Mouse (Mus musculus) spleen, postnatal 10 days (tissue): ENCODE measurements around the gene Thrb.
A peak's percentile ranks its signal among the peaks of the same experiment; 100 is the strongest.

Source experiments
- DNase-seq, 2 experiments: peaks; one replicate each; pipeline ENCODE4 v3.0.0; 2021 to 2022; ENCODE audit warnings: low spot score in 2 of 2

The Thrb gene

DNA sequence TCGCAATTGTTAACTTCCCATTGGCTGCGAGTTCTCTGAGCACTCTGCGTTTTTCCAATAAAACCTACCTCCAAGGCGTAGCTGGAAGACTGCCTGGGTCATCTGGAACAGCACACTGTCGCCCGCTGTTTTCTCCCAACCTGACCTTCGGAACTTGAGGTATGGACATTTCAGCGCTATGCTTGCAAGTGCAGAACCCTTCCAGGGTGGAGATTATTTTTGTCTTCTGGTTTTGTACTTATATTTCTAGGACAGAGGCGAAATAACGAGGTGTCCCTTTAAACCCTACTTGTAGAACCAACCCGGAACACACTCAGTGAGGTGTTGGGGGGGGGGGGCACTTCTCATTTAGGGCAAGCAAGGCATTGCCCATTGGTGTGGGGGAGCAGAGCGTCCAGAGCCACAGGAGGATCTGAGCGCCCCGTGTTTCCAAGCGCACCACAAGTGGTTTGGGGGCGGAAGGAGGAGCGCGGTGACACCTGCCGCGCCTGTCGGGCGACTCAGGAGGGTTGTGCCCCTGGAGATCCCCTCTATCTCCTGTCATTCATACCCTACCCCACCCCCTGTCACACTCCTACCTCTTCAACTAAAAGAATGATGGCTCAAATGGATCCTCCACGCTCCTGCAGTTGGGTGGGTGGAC, at the start of gene Thrb:
Gene Thrb (plus strand): TSS at position 576 of the 643 bp plus-strand sequence.
- peak in 1 of 2 experiments; percentile 20 for DNase-seq

DNA sequence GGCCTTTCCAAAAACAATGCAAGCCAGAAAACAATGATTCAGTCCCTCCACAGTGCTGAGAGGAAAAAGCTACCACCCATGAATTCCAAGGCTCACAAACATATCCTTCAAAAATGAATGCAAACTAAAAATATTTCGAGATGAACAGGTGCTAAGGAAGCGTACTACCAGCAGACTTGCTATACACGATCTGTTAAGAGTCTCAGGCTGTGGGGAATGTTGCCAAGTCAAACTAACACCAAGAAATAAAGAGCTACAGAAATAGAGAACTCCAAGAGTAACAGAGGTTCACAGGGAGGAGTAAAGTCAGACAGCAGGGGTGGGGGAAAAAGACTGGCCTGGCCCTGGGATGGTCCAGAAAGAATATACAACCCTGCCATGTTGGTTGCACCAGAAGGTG, 38.4 kb upstream of the Thrb start:
- no peak for DNase-seq

DNA sequence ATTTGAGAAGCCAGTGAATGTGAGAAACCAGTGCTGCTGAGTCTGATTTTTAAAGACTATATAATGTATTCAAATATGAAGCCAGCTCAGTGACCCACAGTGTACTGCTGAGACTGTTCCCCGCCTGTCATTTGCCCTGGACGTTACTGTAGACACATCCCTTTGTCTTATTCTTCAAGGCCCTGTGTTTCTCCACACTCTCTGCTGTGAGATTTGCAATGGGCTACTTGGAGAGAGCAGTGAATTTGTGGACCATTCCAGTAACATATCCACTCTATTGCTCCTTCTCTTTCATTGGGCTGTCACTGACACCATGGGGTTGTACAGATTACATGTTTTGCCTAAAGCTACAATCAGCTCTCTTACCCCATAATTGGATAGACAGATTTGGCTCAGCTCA, 36.1 kb upstream of the Thrb start:
- no peak for DNase-seq

DNA sequence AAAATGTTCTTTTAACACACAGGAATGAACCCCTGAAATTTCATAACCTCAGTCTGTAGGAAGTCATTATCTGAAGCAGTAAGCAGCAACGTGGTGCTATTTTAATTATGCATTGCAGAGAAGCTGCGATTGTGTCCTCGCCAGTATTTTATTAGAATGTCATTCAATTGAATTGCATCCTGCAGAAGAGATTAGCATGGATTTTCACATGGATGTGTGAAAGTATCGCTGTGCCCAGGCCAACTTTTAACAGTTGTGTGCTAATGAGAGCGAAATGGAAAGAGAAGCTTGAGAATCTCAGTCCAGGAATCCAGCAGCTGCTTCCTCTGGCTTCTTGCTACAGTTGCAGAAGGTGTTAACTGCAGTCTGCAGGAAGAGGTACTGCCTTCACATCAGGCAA, 30.8 kb upstream of the Thrb start:
- DNase-seq = no peak

DNA sequence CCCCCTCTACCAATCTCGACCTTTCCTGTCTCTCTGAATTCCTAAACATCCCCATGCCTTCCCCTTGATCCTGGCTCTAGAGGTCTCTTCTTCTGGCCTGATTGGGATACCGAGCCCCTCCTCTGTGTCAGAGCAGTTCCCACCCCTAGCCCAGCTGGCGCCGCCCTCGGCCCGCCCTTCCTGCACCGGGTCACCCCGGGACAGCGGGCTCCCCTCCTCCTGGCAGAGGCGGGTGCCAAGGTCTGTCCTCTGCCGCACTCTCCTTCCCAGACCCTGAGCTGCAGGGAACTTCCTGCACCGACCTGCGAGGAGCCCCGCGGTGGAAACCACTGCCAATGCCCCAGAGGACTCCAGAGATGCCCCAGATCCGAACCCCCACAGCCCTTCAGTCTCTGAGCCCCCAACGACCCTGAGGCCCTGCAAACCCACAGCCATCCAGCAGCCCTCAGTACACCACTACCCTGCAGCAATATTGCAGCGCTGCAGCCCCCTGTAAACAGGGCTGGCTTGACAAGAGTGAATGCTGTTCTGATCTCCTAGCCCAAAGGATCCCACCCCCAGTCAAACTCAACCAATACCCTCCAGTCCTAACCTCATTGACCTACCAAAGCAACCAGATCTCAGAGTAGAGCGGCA, 27.1 kb upstream of the Thrb start:
- no peak for DNase-seq

DNA sequence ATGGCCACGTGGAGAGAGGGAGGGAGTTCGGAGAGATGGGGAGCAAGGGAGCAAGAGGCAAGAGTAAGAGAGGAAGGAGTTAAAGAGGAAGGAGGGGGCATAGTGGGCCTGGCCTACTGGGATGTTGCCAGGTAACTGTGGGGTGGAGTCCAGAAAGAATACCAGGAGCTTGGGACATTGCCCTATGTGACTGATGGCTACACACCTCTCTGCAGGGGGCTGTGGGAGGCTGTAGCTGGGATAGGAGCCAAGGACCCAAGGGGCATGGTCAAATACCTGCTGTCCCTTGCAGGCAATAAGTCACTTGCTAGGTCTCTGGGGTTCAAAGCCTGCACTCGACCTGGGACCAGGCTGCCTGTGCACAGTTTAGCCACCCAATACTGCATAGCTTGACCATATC, 23.1 kb upstream of the Thrb start:
- no peak for DNase-seq

DNA sequence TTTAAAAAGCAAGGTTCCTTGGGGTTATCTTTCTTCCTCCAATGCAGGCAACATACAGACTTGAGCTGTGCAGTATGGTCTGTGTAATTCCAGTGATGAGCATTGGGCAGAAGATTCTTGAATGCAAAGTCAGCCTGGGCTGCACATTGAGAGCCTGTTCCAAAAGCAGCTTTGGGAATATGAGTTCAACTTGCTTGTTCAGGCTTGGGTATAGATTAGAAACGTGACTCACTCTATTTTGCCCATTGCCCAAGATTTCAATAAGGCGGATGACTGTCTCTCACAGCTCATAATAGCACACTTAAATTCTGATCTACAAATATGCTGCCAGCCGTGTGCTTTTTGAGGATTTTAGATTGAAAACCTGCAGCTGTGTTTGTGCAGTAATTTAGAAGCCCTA, 18.3 kb upstream of the Thrb start:
- no peak for DNase-seq

DNA sequence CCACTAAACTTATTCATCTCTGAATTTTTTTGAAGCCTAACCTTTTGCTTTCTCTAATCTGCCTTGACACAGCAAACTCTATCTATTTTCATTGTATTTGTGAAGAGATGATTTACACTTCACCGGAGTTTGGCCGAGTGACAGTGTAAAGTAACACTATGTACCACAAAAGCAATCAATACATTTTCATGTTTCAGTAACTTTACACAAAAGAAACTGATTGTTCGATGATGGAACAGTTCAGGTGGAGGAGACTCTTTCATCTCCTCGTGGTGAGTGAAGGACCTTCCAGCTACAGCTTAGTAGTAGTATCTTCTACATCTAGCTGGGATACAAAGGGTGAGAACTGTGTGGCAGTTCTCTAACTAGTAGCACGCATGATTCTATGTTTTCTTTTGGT, 5.0 kb upstream of the Thrb start:
- DNase-seq = no peak

DNA sequence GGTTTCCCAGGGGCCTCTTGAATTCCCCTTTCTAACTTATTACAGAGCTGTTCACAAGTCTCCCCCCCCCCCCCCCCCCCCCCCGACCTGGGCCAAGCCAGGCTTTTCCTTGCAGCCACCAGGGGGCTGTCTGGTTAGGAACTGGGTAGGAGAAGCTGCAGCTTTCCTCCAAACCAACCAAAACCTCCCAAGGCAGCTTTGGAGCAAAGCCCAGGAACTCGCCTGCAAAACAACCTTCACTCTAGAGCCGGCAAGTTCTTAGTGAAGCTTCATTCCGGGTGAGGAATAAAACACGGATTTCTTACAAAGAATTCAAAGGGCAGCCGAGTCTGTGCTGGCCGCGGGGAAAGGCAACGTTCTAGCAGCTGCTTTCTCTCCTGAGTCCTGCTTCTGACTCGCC, 1.0 kb upstream of the Thrb start:
- DNase-seq = peak; percentile 7 to 60

DNA sequence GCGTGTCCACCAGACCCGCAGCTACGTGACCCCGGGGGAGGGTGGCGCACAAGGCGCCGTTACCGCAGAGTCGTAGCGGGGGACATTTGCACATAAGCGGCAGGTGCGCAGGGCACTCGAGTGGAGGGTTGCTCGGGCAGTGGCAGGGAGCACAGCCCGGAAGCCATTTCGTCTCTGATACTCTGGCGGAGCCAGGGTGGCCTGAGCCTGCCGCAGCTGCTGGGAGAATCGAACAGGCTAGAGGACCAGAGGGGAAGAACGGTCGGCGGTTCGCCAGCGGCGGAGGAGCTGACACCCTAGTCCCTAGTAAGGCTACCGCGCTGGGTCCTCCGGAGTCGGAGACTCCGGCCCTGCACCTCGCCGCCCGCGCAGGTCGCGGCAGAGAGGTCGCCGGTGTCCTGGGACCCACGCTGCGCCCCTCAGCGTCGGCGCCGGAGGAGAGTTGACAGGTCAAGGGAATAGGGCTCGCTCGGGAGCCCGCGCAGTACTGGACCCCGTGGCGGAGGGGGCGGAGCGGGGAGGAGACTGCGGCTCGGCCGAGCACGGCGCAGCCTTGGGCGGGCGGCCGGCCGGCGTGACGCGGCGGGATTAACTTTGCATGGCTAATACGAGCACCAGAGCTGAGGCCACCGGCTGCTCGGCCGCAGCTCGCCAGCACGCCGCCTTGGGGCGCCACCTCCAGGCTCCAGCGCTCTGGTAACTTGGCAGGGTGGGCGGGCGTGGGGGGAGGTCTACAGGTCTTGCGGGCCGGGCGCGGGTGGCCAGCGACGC, 453 bp downstream of the Thrb start:
- DNase-seq = peak; percentile 11 to 44

DNA sequence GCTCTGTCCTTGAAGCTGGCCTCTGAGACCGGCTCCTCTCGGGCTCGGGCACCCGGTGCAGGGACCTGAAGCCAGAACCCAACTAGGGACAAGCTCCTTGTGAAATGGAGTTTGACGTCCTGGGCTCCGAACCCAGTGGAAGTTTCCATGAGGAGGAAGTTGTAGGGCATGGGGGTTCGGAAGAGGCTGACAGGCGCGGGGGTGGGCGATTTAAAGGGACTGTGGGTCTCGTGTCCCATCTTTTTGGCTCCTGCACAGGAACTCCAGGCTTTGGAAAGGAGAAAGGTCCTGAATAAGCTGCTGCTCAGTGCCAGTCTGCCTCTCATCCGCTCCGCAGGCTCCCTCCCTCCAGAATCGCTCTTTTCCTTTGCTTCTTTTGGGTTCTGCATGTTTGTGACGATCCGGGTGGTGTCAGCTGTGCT, 1.1 kb downstream of the Thrb start:
- DNase-seq = peak; percentile 3 to 15

DNA sequence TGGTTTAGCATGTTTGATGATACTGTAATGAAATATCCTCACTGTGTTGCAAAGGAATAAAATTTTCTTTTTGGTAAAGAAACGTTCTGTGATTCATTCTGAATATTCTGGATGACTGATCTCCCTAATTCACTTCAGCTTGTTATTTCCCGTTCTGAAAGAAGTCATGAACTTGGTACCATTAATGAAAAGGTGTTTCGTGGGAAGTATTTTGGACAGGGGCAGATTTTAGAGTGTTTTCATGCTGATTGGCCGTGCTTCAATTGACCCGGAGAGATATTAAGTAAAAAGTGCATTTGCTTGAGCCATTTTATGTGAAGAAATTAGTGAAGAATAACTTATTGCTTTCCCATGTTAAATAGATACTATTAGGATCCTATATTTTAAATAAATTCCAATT, 2.0 kb downstream of the Thrb start:
- no peak for DNase-seq

DNA sequence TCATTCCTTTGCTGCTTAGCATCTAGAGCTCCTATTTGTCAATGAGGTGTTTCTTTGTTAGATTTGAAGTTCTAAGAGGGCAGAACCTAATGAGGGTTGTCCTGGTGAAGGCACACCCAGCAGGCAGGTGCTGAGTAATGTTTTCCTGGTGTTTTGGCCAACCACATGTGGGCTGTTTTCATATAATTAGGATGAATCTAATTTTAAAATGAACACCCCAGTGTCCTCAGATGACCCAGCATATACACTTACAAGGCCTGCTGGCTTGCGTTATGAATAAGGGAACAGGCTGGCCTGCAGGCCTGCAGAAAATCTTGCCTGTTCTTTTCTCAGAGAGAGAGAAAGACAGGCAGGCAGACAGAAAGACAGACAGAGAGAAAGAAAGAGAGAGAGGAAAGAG, 14.3 kb downstream of the Thrb start:
- DNase-seq = no peak

DNA sequence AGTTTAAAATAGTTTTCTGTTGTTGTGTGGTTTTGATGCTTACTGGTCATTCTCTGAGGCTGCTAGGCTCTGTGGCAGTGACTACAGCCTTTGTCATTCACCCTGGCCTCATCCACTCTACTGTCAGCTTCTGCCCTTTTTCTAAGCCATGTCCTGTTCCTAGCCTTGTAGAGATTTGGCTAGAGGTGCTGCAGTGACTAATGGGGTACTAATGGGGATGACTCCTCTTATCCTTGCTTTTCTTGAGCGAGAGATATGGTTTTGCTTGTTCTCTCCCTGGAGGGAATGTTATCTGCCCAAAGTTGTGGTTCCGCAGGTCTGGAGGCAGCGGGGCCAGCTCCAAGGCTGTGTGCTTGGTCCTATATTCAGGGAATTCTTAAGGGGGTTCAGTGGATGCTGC, 15.2 kb downstream of the Thrb start:
- no peak for DNase-seq

DNA sequence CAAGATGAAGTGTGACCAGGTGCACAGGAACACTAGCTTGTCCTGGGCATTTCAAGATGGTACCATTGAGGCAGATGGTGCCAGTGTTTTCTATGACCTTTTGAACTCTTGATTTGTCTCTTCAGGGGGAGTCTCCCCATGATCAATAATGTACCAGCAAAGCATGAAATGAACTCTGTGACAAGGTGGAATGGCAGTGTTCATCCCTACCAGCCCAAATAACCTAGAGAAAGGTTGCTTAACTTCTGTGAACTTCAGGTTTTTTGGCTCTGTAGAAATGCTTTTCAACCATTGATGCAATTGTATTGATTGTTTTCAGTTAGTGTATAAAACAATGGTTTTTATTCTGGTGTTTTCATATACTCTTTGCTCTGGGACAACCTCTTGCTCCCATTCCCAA, 21.4 kb downstream of the Thrb start:
- no peak for DNase-seq

DNA sequence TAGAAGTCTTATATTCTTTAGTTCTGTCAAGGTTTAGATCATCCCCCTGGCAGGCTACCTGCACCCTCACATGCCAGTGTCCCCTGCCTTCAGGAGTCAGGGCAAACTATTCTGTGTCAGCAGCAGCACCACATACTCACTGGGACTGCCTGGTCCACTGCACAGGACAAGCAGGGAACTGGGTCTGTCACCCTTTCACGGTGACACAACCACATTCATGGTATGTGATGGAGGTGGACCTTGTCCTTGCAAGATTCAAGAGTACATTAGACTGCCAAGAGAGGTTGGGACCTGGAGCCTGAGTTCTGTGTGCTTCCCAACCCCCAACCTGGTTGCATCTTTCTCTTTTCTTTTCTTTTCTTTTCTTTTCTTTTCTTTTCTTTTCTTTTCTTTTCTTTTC, 24.8 kb downstream of the Thrb start:
- no peak for DNase-seq

DNA sequence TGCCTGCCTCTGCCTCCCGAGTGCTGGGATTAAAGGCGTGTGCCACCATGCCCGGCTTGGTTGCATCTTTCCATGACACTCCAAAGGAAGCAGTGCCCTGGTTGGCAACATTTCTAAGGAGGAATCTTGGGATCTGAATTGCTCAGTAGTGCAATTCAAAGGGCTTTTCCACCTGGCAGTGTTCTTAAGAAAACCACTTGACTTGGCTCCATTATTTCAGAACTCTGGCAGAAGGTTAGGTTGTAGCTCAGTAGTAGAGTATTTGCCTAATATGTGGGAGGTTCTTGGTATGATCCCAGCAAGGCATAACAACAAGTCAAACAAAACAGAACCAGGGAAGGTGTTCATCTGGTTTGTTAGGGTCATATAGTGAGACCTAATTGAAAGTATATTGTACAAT, 25.4 kb downstream of the Thrb start:
- no peak for DNase-seq

DNA sequence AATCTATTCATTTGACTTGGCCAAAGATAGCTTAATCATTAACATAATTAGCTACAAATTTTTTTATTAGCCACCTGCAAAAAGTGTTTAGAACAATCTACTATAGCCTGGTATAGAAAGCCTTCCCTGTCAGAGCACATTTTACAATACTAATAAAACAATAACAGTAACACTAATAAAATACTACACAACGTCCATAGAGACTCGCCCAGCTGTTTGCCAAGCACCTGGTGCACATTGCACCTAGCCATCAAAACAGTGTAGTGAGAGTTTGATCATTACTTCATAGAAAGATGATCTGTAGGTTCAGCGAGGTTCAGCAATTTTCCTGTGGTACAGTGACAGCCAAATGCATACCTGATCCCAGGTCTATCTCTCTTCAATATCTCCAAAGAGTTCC, 26.9 kb downstream of the Thrb start:
- DNase-seq = no peak

DNA sequence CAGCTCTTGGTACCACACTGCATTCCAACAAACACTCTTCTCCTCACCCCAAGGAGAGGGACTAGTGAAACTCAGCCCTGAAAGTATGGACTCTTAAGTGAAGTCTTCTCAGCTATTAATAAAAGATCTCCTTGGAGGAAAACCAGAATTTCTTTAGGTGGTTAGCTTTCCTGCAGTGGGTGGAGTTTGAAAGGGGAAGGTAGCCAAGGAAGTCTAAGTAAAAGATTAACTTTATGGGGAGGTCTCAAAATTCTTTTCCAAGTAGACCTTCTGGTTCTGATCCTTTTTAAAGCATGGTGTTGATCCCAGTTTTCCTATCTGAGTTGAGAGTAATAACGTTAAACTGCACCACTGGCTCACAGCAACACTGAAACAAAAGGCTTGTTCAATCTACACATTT, 31.2 kb downstream of the Thrb start:
- no peak for DNase-seq

DNA sequence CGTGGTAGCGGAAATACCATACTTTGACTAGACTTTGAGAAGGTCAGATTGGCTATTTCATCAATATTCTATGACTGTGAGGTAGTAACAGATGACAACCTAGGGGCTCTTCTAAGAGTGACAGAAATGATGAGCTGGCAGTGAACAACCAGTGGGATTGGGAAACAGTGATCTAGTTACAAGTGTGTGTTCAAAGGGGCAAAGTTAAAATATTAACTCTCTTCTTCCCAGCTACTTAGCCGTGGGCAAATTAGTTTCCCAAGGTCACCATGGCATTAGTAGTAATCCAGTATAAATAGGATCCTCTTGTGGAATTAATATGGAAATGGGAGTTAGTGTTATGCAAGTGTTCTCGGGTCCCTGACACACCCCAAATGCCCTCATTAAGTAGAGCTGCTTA, 35.5 kb downstream of the Thrb start:
- no peak for DNase-seq

DNA sequence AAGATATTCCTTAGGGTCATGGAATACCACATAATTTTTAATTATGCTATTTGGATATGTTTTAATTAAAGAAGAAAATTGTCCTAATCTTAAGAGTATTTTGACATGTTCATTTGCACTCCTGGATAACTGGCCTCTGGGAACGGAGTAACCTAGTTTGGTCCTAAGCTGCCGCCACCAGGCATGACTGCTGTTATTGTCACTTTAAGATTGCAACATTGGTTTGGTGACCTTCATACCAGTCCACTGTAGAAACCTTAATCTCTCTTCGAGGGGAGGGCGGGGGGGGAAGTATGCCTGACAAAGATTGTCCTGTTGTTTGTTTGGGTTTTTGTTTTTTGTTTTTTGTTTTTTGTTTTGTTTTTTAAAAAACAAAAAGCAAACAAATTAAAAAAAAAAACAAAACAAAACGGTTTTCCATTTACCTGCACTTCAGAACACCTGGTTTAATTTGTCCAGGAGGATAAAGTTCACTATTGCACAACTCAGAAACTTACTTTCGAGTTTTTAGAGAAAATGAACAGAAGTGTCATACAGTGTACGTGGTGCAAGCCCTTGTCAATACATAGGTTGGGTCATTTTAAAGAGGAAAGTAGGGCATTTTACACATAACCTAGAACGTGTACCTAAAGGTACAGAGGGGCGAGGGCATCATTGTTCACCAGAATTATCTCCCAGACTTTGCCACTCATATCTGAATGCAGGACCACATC, 38.0 kb downstream of the Thrb start:
- no peak for DNase-seq

DNA sequence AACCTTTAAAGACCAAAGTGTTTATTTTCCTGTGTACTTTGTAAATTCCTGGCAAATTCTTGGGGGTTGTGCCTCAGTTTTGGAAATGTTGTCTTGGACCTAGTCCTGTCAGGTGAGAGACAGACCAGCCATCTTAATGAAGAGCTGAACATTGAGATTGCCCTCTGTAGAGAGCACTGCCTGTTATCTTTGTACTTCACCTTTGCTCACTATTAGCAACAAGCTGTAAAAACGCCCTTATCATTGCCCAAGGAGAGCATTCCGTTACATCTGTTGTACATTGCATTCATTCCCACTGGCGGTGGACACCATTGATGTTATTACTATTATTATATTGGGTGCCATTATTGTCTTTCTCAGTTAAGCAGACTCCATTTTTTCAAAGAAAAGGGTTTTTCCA, 40.2 kb downstream of the Thrb start:
- DNase-seq = no peak
